Mouse (Mus musculus): ENCODE results near the gene Sos2.

DNA sequence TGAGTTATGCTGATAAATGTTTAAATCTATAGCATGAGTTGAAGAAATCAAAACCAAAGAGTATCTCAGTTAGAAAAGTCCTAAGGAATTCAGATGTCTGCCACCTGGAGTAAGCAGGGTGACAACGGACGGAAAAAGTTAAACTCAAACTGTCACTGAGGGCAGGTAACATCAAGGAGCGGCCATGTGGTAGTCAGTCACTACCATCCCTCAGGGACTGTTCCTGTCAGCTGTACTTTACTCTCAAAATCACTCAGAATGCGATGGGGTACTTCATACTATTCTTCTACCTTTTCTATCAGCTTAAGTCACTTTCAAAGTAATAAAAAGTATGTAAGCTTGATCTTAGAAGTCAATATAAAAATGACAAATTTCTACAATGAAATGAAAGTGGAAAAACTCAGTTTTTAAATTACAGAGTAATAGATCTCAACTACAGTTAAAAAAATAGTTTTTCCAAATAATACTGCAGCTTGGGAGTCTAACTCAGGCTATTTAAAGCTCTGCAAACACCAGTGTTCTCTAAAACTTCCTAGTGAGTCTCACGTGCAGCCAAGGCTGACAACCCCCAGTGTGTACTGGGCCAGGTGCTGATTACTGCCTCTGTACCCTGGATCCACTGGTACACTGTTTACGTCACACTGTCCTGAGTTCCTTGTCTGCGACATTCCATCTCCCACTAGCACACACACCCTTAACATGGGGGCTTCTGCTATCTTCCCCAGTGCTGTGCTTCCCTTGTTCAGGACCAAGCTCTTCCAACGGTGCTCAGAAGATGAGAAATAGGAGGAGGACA, 35.6 kb downstream of the Sos2 start:
- TF ChIP-seq CTCF (IDR thresholded peaks at IDR 0.05; ENCODE audit: low read depth) (no peak), EP300 (optimal IDR thresholded peaks at IDR 0.05) (no peak)

Measured in stomach, postnatal 0 days (tissue).